Mouse (Mus musculus) induced T-regulatory cell, adult 2 months (primary cell): ENCODE measurements at regions not wholly inside any gene's neighbourhood (a gene's known extent, or its start where the extent isn't known, plus 50 kb on each side); places are given as distances from the start of the nearest gene placed in this dataset.

Experiments used
- DNase-seq: peaks from one replicate; pipeline ENCODE4 v3.0.0-alpha.2; 2012; ENCODE audit warnings: low read depth

- no peak for DNase-seq
Observed at GRCm38 (mm10) chr7:79517581-79518337, 51.6 kb upstream of the Polg start.

DNA sequence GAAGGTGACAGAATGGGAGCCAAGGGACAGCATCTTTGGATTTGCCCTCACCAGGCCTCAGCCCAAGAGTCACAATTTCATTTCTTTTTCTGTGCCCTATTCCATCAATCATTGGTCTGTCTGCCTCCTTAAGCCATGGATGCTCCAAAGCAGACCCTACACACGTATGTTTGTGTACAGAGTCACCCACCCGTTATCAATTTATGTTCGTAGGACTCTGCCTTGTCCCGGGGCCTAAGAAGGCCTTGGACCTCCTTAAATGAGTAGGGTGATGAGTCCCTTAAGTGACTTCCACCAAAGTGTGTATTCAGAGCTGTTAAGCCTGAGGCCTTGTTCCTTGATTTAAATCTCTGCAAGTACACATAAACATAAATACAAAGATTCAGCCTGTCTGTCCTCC is 50.1 kb upstream of the Polg start:
- DNase-seq = no peak
